Mouse (Mus musculus): Measurements from ENCODE around the gene Aox3.

GRCm38 (mm10) chr1:58238440-58238839, 125.5 kb downstream of the Aox3 start:
- no peak for TF ChIP-seq CTCF (IDR thresholded peaks at IDR 0.05; ENCODE audit: borderline replicate concordance, control insufficient read depth, extremely low read depth, insufficient read depth, low read length, poor library complexity)
- no peak for TF ChIP-seq POLR2A (IDR thresholded peaks at IDR 0.05; ENCODE audit: control insufficient read depth, extremely low read depth, insufficient read depth, low read length, poor library complexity)

Data from thymus, adult 2 months (tissue).